Mouse (Mus musculus): ENCODE data around the gene Gipc3. TPM values are rescaled to one million over a fixed set of nuclear protein-coding genes. Genes with fewer than 3 reads are reported as not detected.

Gene Gipc3
- polyA plus RNA-seq (2012; rRNA removed) (0.09 and 0.12 TPM in 2 replicates), polyA plus RNA-seq (2014; fragmentation: Nextera tagmentation; extraction: Ambion mirVana) (0.06 TPM in 2 replicates)

DNA sequence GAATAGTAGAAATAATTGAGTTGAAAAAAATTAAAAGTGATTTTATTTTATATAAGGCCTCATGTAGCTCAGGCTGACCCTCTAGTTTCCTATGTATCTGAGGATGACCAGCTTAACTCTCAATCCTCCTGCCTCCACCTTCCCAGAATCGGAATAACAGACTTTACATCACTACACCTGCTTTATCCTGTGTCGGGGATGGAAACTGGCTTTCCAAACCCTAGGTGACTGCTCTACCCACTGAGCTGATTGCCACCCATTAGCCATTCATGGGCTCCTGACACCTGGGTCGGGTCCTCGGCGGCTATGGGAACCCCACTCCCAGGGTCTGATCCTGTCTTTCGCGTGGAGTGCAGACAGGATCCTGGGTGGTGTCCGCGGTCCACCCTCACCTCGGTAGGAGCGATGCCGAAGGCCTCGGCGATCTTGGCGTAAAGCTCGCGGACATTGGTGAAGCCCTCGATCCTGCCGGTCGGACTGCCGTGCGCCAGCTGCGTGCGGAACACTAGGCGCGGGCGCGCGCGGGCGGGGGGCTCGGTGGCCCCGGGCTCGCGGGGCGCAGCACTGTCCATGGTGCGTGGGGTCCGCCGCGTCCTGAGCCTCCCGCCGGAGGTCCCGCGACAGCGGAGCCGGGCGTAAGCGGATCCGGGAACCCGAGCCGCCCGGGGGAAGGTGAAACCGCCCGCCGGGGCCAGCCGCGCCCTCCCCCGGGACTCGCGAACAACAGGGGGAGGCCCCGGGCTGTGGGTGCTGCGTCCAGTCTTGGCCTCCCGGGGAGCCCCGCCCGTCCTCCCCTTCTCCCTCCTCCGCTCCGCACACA is at the start of gene Gipc3:
Gene Gipc3, minus strand, starts transcription at position 581 of the 820 bp plus-strand sequence.
- DNase-seq (ENCODE audit: low spot score) (no peak), ATAC-seq (ENCODE audit: low FRiP score, low read depth) (no peak)
- H3K36me3 ChIP-seq (ENCODE audit: control insufficient read depth, insufficient read depth, low read length): peaks cover 13% of the 10 kb centered on the region
- TF ChIP-seq POLR2A (IDR thresholded peaks at IDR 0.05; ENCODE audit: borderline replicate concordance, extremely low read depth, insufficient read depth, insufficient read length): no peak
- WGBS: 10% methylated on average over 28 of the region's 67 CpGs
- H3K27me3 ChIP-seq (ENCODE audit: control insufficient read depth, insufficient read depth, low read length): peaks cover 47% of the 10 kb centered on the region
- peak within 1 kb of the TSS; percentile 72 for H3K4me2 ChIP-seq (replicated peaks; ENCODE audit: low read depth, low read length, severe bottlenecking)
- H3K4me3 ChIP-seq (replicated peaks; ENCODE audit: low read length): peak within 1 kb of the TSS; percentile 37
- no peaks in the 10 kb centered on the region for H3K9me3 ChIP-seq (ENCODE audit: control insufficient read depth, low read length)
- H3K4me1 ChIP-seq (ENCODE audit: control insufficient read depth, insufficient read depth, low read length): peaks cover 15% of the 10 kb centered on the region
- peak within 1 kb of the TSS; percentile 44 for H3K9ac ChIP-seq (ENCODE audit: low read depth, low read length, severe bottlenecking)
- no peak within 1 kb of the TSS for H3K27ac ChIP-seq (replicated peaks; ENCODE audit: low read depth, low read length)

- H3K27ac ChIP-seq (replicated peaks; ENCODE audit: low read depth, low read length): peak within 1 kb of the TSS; percentile 55
- no peak for DNase-seq (ENCODE audit: low spot score)
- H3K4me2 ChIP-seq (replicated peaks; ENCODE audit: low read depth, low read length, severe bottlenecking): peak within 1 kb of the TSS; percentile 52
- peak within 1 kb of the TSS; percentile 31 for H3K4me3 ChIP-seq (replicated peaks; ENCODE audit: low read length)
- H3K9me3 ChIP-seq (ENCODE audit: control insufficient read depth, low read length): no peaks in the 10 kb centered on the region
- peaks cover 16% of the 10 kb centered on the region for H3K4me1 ChIP-seq (ENCODE audit: control insufficient read depth, insufficient read depth, low read length)
- no peak for TF ChIP-seq POLR2A (IDR thresholded peaks at IDR 0.05; ENCODE audit: borderline replicate concordance, extremely low read depth, insufficient read depth, insufficient read length)
- H3K9ac ChIP-seq (ENCODE audit: low read depth, low read length, severe bottlenecking): peak within 1 kb of the TSS; percentile 48
- H3K27me3 ChIP-seq (ENCODE audit: control insufficient read depth, insufficient read depth, low read length): no peaks in the 10 kb centered on the region
- ATAC-seq (ENCODE audit: low FRiP score, low read depth): no peak
- WGBS: 58% methylated on average over 14 of the region's 14 CpGs
- H3K36me3 ChIP-seq (ENCODE audit: control insufficient read depth, insufficient read depth, low read length): peaks cover 22% of the 10 kb centered on the region
Observed at GRCm38 (mm10) chr10:81392781-81393185, 49.7 kb upstream of the Gipc3 start, which contains the start of gene Smim24. TSS of gene Smim24 (plus strand) at chr10:81393051.

- no peaks in the 10 kb centered on the region for H3K27me3 ChIP-seq (ENCODE audit: control insufficient read depth, insufficient read depth, low read length)
- H3K4me3 ChIP-seq (replicated peaks; ENCODE audit: low read length): no peak overlapping the region
- ATAC-seq (ENCODE audit: low FRiP score, low read depth) (no peak), DNase-seq (ENCODE audit: low spot score) (no peak)
- no peaks in the 10 kb centered on the region for H3K9me3 ChIP-seq (ENCODE audit: control insufficient read depth, low read length)
- peaks cover 16% of the 10 kb centered on the region for H3K4me1 ChIP-seq (ENCODE audit: control insufficient read depth, insufficient read depth, low read length)
- no peak overlapping the region for H3K4me2 ChIP-seq (replicated peaks; ENCODE audit: low read depth, low read length, severe bottlenecking)
- no peak for TF ChIP-seq POLR2A (IDR thresholded peaks at IDR 0.05; ENCODE audit: borderline replicate concordance, extremely low read depth, insufficient read depth, insufficient read length)
- 79% methylated on average over 6 of the region's 6 CpGs for whole genome bisulfite sequencing
- peaks cover 22% of the 10 kb centered on the region for H3K36me3 ChIP-seq (ENCODE audit: control insufficient read depth, insufficient read depth, low read length)
- H3K27ac ChIP-seq (replicated peaks; ENCODE audit: low read depth, low read length): no peak overlapping the region
- H3K9ac ChIP-seq (ENCODE audit: low read depth, low read length, severe bottlenecking): no peak overlapping the region
Observed at GRCm38 (mm10) chr10:81392270-81392669, 49.2 kb upstream of the Gipc3 start.

GRCm38 (mm10) chr10:81390678-81390965 is 47.6 kb upstream of the Gipc3 start:
- peaks cover 37% of the 10 kb centered on the region for H3K36me3 ChIP-seq (ENCODE audit: control insufficient read depth, insufficient read depth, low read length)

GRCm38 (mm10) chr10:81389801-81390677 is 47.0 kb upstream of the Gipc3 start:
- TF ChIP-seq POLR2A (IDR thresholded peaks at IDR 0.05; ENCODE audit: borderline replicate concordance, extremely low read depth, insufficient read depth, insufficient read length): no peak
- no peak overlapping the region for H3K4me3 ChIP-seq (replicated peaks; ENCODE audit: low read length)
- H3K27ac ChIP-seq (replicated peaks; ENCODE audit: low read depth, low read length): no peak overlapping the region
- no peak overlapping the region for H3K9ac ChIP-seq (ENCODE audit: low read depth, low read length, severe bottlenecking)
- WGBS: 66% methylated on average over 22 of the region's 23 CpGs
- H3K27me3 ChIP-seq (ENCODE audit: control insufficient read depth, insufficient read depth, low read length): no peaks in the 10 kb centered on the region
- peak; percentile 51; the same call in 1 of the 2 replicates for ATAC-seq (ENCODE audit: low FRiP score, low read depth)
- no peak overlapping the region for H3K4me2 ChIP-seq (replicated peaks; ENCODE audit: low read depth, low read length, severe bottlenecking)
- no peak for DNase-seq (ENCODE audit: low spot score)
- peaks cover 38% of the 10 kb centered on the region for H3K36me3 ChIP-seq (ENCODE audit: control insufficient read depth, insufficient read depth, low read length)
- H3K4me1 ChIP-seq (ENCODE audit: control insufficient read depth, insufficient read depth, low read length): peaks cover 23% of the 10 kb centered on the region
- H3K9me3 ChIP-seq (ENCODE audit: control insufficient read depth, low read length): no peaks in the 10 kb centered on the region

More at GRCm38 (mm10) chr10:81390678-81390965, 47.6 kb upstream of the Gipc3 start:
- DNase-seq (ENCODE audit: low spot score) (no peak), ATAC-seq (ENCODE audit: low FRiP score, low read depth) (no peak)
- Histone ChIP-seq H3K9me3 (ENCODE audit: control insufficient read depth, low read length) (no peaks in the 10 kb centered on the region), H3K9ac (ENCODE audit: low read depth, low read length, severe bottlenecking) (no peak overlapping the region), H3K27me3 (ENCODE audit: control insufficient read depth, insufficient read depth, low read length) (no peaks in the 10 kb centered on the region), H3K4me2 (replicated peaks; ENCODE audit: low read depth, low read length, severe bottlenecking) (no peak overlapping the region), H3K4me1 (ENCODE audit: control insufficient read depth, insufficient read depth, low read length) (peaks cover 17% of the 10 kb centered on the region), H3K27ac (replicated peaks; ENCODE audit: low read depth, low read length) (no peak overlapping the region), H3K4me3 (replicated peaks; ENCODE audit: low read length) (no peak overlapping the region)
- WGBS: 93% methylated on average over 13 of the region's 13 CpGs
- no peak for TF ChIP-seq POLR2A (IDR thresholded peaks at IDR 0.05; ENCODE audit: borderline replicate concordance, extremely low read depth, insufficient read depth, insufficient read length)
